Mouse (Mus musculus) liver, embryonic 14.5 days (tissue): ENCODE results near the gene Atp5g1.

Source experiments
- CTCF ChIP-seq: IDR thresholded peaks from 2 replicates; pipeline ENCODE4 v1.5.1; 2016; ENCODE audit warnings: antibody characterized with exemption, low read depth, control low read depth
- EP300 ChIP-seq: IDR thresholded peaks from 2 replicates; pipeline ENCODE4 v1.6.1; 2016; ENCODE audit warnings: antibody characterized with exemption, low read depth

DNA sequence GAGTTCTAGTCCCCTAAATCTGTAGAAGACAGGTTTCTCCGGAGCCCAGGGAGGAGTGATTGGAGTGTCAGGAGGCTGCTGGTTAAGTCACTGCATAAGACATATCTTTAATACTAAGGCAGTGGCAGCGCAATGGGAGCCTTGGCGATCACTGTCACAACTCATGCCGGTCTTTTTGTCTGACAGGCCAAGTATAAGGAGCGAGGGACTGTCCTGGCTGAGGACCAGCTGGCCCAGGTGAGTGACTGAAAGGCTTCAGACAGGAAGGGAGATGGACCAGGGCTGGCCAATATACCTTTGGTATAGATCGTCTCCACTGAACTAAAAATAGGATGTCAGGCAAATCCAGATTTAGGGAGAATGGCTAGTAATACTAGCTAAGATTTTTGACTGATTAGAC is 40.3 kb downstream of the Atp5g1 start:
- TF ChIP-seq CTCF (no peak), EP300 (no peak)
